10 mouse cellular contexts compared by ENCODE assay signal in the genomic region with DNA sequence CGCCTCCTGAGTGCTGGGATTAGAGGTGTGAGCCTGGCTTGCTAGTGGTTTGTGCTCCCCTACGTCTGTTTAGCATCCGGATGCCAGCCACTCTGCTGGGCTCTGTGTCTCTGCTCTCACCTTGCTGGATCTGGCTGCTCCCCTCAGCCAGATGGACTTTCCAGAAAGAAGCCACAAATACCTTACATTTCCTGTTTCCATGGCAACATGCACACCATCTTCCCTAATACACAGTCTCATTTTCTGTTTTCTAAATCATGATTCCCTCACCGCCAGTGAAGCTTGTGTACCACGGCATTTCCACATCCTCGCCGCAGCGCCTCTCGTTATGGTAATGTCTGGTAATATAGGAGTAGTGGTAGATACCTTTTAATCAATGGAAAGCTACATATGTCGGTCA.
DNase-seq lines count a peak whose midpoint lies in the region.
"Had no signal": no experiment of that assay in that cellular context is flagged by ENCODE, and none has a peak within 500 bp of the region (broad histone marks: within the 10 kb centered on the region; RNA-seq: fewer than 3 reads in every experiment).

No protein-coding gene starts in this region.

- peak; percentile 28 to 44 for DNase-seq in frontal cortex, postnatal 36 days (ENCODE audit: low spot score in 2 of 2)
- DNase-seq in frontal cortex, postnatal 10 days (ENCODE audit: low spot score in 2 of 2), result no peak
- peak; percentile 42 for DNase-seq in right cerebral cortex, adult 18-20 months
- no peak for DNase-seq in right cerebral cortex, postnatal 14 days
- DNase-seq in layer of hippocampus, postnatal 14 days (ENCODE audit: low spot score in 2 of 2), result peak; percentile 21 to 29
- no peak for DNase-seq in adrenal gland, postnatal 4 days (ENCODE audit: low spot score in 2 of 2)
- no peak for DNase-seq in adrenal gland, adult 18-20 months (ENCODE audit: low spot score in 2 of 2)
- no peak for DNase-seq in adrenal gland, postnatal 25 days
- DNase-seq: adrenal gland, adult 8-10 months; gastrocnemius, postnatal 25 days had no signal

Comparison
In these comparisons a context has a peak if more than half of its experiments do, and no peak if none do; other contexts are left out.
1. DNase-seq: peak in frontal cortex, postnatal 36 days (2 of 2), right cerebral cortex, adult 18-20 months (single experiment) and layer of hippocampus, postnatal 14 days (2 of 2); none in frontal cortex, postnatal 10 days (0 of 2), right cerebral cortex, postnatal 14 days (single experiment), adrenal gland, postnatal 4 days (0 of 2), adrenal gland, adult 18-20 months (0 of 2) and adrenal gland, postnatal 25 days (single experiment).